Mouse (Mus musculus): ENCODE results near the gene Rhoh.

Rhoh gene

GRCm38 (mm10) chr5:65895764-65896163 lies 34.8 kb downstream of the Rhoh start:
- no peak for DNase-seq

DNA sequence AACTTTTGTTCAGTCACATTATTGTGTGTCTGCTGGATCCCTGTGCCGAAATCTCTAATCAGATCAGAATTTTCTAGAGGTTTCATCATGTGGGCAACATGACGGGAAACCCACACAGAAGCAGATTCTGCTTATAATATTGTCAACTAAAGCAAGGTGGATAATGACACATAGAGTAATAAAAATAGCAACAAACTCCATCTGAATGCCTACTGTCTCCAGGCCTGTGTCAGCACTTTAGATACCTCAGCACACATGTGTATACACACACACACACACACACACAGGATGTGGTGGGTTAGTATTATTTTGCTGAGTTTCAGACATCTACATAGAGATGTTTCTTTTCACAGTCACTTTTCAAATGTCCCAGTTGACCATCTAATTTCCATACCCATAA lies 36.7 kb downstream of the Rhoh start:
- no peak for DNase-seq

DNA sequence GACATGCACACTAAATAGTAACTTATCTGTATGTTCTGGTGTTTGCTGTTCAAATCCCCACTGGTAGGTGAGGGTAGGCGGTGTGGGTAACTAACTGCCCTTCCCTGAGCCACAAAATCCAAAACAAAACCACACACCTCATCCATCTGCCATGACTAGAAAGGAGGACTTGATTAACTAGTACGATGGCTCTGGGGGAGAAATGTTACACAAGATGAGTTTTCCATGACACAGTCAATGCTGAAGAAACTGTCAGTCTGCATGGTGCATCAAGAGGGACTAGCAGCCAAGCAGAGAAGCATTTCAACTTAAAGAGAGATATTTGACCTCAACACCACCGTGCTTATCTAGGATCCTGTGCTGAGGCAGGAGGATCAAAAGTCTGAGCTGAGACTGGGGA lies 37.7 kb downstream of the Rhoh start:
- no peak for DNase-seq

GRCm38 (mm10) chr5:65900113-65900512 lies 39.1 kb downstream of the Rhoh start:
- no peak for DNase-seq

DNA sequence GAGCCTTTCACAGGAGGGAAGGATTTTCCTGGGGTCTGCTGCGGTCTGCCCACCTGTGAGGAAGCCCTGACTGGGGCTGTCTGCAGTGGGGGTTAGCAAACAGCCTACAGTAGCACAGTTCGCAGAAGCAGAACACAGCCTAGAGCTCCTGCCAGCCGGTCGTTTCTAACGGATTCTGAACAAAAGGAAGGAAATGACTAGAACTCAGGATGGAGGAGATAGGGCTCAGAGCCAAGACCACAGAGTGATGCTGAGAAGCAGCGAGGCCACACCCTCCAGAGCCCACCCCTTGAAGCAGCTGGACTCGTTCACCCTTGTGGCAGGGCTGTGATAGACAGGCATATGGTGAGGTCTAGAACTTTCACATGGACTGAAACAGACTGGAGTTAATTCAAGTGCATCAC lies 39.9 kb downstream of the Rhoh start:
- DNase-seq: no peak

DNA sequence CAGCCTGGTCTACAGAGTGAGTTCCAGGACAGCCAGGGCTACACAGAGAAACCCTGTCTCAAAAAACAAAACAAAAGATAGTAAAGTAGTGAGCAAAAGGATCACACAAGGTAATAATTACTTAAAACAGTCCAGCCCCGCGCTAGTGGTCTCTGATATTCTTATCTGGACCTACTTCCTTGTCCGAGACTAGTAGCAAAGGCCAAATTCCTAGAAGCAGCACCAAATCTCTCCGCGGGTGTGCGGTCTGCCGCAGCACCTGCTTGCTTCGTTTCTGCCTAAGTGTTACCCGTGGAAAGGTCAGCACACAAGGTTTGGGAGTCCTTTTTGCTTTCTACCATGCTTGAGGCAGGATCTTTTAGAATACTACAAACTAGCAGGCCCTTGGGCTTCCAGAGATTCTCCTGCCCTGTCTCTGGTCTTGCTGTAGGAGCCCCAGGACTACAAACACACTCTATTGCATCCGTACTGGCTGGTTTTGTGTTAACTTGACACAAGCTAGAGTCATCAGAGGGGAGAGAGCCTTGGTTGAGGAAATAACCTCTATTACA lies 40.9 kb downstream of the Rhoh start:
- DNase-seq: no peak

DNA sequence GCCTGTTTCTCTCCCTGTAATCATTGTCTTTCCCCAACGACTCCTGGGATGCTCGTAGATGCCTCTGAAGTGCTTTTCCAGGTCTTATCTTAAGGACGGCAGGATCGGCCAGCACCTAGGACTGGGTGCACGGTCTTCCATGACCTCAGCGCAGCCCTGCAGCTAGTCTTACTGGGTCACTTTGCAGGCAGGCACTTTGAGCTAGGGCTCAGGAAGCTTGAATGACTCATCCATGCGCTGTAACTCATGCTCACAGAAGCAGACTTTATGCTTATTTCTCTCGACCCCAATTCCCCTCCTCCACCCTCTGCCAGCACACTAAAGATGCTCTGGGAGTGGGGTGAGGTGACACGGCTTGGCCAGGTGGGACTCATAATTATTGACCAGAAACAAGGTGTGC lies 41.8 kb downstream of the Rhoh start:
- DNase-seq: no peak

- no peak for DNase-seq
Measured at GRCm38 (mm10) chr5:65904476-65904875, 43.5 kb downstream of the Rhoh start.

- no peak for DNase-seq
Measured at GRCm38 (mm10) chr5:65908751-65909150, 47.7 kb downstream of the Rhoh start.

- no peak for DNase-seq
Measured at GRCm38 (mm10) chr5:65909321-65909720, 48.3 kb downstream of the Rhoh start.

DNA sequence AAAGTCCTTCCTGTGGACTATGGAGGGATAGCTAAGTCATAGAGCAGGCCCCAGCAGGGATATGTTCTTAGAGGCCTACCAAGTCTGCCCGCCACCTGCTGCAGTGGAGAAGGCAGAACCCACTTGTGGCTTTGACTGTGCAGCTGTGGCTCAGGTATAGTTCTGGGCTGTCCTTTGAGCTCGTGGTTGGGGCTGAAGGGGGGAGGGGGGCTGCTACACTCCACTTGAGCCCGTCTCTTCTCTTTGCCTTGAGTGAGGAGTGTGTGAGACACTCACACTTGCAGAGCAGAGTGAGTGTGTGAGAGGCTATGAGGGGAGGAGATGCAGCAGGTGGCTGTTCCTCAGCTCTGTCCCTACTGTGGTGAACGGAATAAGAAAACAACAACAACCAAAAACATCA lies 49.4 kb downstream of the Rhoh start:
- no peak for DNase-seq

GRCm38 (mm10) chr5:65911676-65912075 lies 50.7 kb downstream of the Rhoh start:
- DNase-seq: no peak

- no peak for DNase-seq
Measured at GRCm38 (mm10) chr5:65912201-65912600, 51.2 kb downstream of the Rhoh start.

DNA sequence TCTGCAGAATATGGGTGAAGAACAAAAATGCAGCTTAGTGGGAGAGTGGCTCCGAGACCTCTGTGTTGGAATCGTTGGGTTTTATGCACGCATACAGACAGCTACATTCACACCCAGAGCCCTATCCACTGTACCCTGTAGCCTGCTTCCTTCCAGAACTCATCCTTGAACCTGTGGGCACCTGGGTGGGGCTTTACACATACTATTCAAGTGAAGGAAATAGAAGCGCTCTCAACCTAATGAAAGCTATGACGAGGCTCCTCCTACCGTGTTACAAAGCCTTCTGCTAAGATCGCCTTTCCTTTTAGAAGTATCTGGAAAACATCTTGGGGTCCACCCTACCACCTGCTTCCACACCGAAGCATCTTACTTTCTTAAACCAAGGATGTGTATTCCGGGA lies 52.1 kb downstream of the Rhoh start:
- DNase-seq: no peak

GRCm38 (mm10) chr5:65914342-65914741 lies 53.3 kb downstream of the Rhoh start:
- DNase-seq: no peak

DNA sequence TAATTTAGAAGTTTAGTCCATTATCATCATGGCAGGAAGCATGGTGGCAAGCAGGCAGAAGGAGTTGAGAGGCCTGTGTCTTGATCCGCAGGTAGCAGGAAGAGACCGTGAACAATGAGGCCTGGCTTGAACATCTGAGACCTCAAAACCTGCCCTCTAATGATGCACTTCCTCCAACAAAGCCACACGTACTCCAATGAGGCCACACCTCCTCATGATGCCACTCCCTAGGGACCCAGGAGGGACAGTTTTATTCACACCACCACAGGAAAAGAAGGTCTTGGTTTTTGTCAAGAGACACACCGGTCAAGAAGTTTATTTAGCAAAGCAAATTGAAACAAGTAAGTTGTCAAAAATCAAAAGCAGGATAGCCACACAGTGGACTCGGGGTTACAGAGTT lies 55.9 kb downstream of the Rhoh start:
- DNase-seq: no peak

GRCm38 (mm10) chr5:65918601-65919000 lies 57.6 kb downstream of the Rhoh start:
- DNase-seq: no peak

DNA sequence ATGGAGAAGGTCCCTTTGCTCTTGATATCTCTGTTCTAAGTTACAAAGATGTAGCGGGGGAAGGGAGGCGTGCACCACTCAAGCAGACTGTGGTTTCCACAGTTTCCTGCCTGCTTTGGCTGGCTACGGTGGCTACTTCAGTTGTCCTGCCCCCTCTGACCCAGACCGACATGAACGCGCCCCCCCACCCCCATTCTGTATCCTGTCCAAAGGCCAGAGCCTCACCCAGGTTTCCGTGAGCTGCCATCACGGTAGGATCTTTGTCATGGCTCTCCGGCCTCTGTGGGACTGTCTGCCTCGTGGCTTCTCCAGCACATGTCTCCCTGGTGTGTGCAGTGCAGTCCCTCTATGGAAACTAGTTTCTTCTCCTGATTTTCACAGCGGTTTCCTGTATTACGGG lies 58.3 kb downstream of the Rhoh start:
- no peak for DNase-seq

GRCm38 (mm10) chr5:65919904-65920303 lies 58.9 kb downstream of the Rhoh start:
- no peak for DNase-seq

- DNase-seq: no peak
Measured at GRCm38 (mm10) chr5:65920701-65921426, 59.9 kb downstream of the Rhoh start.

GRCm38 (mm10) chr5:65921477-65922138 lies 60.6 kb downstream of the Rhoh start:
- DNase-seq: no peak

GRCm38 (mm10) chr5:65926666-65927065 lies 65.7 kb downstream of the Rhoh start:
- DNase-seq: no peak

DNA sequence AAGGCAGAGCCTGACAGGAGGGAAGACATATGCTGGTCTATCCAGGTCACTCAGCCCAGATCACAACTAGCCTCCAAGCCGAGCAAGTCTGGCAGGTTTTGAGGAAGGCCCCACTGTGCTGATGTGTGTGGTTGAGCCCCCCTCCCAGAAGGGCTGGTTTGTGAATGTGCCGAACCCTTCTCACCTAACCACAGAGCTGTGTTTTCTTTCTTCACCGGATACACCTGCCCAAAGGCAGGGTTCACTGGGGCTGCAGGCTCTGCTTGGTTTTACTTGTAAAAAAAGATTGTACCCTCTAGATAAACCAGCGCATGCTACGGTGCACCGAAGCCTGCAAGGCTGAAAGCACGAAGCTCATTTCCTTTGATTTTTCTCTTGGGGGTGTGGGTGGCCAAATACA lies 68.1 kb downstream of the Rhoh start:
- DNase-seq: no peak

GRCm38 (mm10) chr5:65930171-65930570 lies 69.2 kb downstream of the Rhoh start:
- no peak for DNase-seq

- DNase-seq: no peak
Measured at GRCm38 (mm10) chr5:65933258-65933657, 72.2 kb downstream of the Rhoh start.
